Mouse (Mus musculus) left cerebral cortex, postnatal 10 days (tissue): ENCODE measurements around the gene Ndufs5. TPM values are rescaled to one million over a fixed set of nuclear protein-coding genes. Genes with fewer than 3 reads are reported as not detected.

Experiments
- DNase-seq, 2 experiments: peaks; one replicate each; pipeline ENCODE4 v3.0.0; 2021 to 2022; ENCODE audit warnings: low spot score in 2 of 2, mixed read lengths in 1 of 2; ENCODE audit errors: extremely low spot score in 1 of 2
- intact Hi-C: fragments of 180-260 bp; cut with DNase I; formaldehyde crosslinking; loops from one replicate; pipeline ENCODE4 v1.15.1; 2025
- total RNA-seq, 2 experiments: library from RNA; stranded (reverse); gene quantifications; 2 replicates each; pipeline ENCODE4 v1.2.3; 2021

Ndufs5 gene
- total RNA-seq, 2 experiments from 2014 or later = 174 to 179 TPM

DNA sequence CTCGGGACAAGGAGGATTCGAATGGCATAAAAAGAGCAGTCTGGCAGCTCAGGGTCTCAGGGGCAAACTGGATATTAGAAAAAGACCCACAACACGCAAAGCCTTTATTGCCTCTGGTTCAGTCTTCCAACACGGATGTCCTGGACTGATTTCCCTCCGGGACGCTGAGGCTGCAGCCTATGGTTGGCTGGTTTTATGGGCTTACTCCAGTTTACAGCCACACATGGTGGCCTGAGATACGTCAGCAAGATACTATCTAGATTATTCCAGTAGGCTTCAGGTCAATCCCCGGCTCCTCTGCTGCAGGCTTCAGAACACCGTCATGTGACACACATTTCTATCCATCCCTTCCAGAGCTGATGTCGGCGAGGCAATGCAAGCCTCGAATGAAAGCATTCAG, 24.6 kb downstream of the Ndufs5 start:
- intact Hi-C loops = no loop called here
- no peak for DNase-seq

- intact Hi-C loops = no loop called here
- DNase-seq = no peak
Measured at GRCm38 (mm10) chr4:123692071-123692470, 25.9 kb downstream of the Ndufs5 start.

GRCm38 (mm10) chr4:123690311-123690710, 27.7 kb downstream of the Ndufs5 start:
- intact Hi-C loops = no loop called here
- no peak for DNase-seq

- intact Hi-C loops = no loop called here
- peak in 1 of 2 experiments; percentile 80 for DNase-seq
Measured at GRCm38 (mm10) chr4:123687025-123687781, 30.8 kb downstream of the Ndufs5 start.

DNA sequence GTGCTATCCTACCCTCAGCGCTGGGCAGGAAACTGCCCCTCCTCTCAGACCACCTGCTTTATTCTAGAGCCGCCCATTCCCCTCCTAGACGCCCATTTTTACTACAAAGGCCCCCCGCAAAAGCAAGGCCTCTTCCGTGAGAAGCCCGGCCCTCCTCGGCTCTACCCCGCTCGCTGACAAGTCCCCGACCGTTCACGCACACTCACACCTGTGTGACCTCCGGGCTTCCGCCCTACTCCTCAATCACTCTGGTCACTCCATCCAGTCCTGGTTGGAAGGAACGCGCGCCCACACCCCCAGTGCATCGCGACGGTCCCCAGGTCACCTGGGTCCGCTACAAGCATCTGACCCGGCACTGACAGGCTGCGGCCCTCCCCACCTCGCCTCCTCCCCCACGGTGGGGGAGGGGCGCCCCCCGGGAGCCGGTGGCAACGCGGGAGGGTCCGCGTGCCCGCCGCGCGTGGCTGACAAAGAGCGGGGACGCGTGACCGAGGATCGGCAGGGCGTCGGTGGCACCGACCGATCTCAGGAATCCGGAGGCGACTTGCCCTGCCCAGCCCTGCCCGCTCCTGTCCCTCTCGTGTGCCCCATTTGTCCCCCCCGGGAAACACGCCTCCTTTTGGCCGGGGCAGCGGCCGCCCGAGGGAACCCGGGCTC, 31.5 kb downstream of the Ndufs5 start:
- DNase-seq = peak in 1 of 2 experiments; percentile 65
- intact Hi-C loops = no loop called here

DNA sequence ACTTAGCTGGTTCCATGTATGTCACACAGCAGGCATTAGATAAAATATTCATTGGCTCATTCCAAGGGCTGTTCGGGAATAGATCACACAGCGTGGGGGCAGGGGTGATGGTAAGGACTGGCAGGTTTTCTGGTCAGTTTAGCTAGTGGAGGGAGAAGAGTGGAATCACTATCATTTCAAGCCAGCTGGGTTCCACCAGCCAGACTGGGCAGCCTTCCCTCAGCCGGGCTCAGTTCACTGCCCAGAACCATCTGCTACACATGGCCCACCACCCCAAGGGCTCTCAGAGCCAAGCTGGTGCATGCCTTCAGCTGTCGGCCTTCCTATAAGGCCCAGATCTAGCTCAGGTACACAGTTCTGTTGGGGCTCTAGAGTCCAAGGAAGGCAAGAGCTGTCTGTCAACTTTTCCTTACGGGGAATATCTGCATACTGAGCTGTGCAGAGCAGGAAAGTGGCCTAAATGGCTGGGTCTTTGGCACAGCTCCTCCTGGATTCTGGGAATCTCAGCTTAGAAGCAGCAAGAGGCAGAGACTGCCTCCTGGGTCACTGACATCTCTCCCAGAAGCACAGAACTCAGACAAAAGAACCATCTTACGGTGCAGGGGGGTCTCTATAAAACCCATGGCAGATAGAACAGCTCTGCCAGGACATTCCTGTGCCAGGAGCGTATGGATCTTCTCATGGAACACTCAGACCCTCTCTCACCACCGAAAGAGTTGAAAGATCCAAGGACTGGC, 32.3 kb downstream of the Ndufs5 start:
- intact Hi-C loops = no loop called here
- DNase-seq = peak in 1 of 2 experiments; percentile 47

DNA sequence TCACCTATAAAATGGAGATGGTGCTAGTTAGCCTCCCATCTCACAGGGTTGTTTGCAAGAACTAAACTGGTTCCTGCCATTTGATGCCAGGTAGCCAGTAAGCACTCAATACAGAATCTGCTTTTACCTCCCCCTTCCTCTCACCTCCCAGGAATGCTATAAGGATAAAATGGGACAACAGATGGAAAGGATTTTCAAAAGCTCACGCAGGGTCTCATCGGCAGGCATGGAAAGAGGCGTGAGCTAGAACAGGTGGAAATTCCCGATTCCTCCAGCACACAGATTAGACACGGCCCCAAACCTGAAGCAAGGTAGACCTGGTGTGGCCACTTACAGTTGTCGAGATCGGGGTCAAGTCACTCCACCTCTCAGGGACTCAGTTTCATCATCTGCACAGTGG, 33.0 kb downstream of the Ndufs5 start:
- intact Hi-C loops = no loop called here
- no peak for DNase-seq

GRCm38 (mm10) chr4:123684260-123684659, 33.7 kb downstream of the Ndufs5 start, which contains the start of gene Macf1:
Gene Macf1 (minus strand): TSS chr4:123684360.
- intact Hi-C loops = no loop called here
- no peak for DNase-seq

- no peak for DNase-seq
- intact Hi-C loops = no loop called here
Measured at GRCm38 (mm10) chr4:123682291-123682690, 35.7 kb downstream of the Ndufs5 start.

DNA sequence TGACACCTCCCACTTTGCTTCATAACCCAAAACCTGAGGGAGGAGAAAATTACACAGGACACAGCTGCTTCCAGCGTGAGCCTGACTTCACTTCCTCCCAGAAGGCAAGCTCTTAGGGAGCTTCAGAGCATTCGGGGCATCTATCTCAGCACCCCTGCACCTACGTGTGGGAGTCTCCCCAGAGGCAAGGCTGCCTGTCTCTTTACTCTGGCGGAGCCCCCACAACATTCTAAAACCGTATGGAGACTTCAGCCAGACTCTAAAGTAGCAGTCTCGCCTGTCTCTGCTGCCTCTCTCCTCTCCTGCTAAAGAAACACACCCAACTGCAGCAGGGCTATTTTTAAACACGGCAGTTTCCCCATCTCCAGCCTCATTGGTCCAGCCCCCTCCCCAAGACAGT, 37.0 kb downstream of the Ndufs5 start:
- no peak for DNase-seq
- intact Hi-C loops = no loop called here

DNA sequence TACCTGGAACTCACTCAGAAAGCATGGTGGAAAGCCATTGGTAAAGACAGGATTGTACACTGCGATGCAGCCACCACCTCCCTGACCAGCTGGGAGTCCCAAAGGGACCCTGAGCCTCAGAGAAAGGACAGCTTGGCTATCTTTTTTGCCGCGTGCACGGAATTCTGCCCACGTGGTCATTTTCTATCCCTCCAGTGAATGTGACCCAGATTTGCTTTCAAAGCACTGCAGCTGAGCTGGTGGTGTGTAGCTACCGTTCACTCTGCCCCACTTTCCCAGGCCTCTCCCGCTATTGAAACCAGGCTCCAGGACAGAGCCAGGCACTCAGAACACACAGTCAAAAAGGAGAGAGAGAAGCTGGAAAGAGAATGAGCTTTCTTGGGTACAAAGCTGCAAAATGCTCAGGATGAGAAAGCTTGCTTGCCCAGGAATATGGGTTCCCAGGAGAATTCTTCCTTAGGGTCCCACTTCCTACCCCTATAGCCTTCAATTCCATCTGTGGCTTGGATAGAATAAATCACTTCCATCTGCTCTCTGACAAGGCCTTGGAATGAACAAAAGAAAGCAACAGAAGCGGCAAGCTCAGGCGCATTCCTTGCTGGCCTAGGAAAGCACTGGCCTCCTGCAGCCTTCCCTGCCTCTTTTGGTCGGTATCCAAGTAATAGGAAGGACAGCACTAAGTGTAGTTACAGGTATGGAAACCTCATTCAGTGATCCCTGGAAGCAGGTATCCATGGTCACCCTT, 40.8 kb downstream of the Ndufs5 start:
- peak; percentile 62 to 71 for DNase-seq
- intact Hi-C loops = no loop called here

- peak in 1 of 2 experiments; percentile 66 for DNase-seq
- intact Hi-C loops = no loop called here
Measured at GRCm38 (mm10) chr4:123670598-123670997, 47.4 kb downstream of the Ndufs5 start.

DNA sequence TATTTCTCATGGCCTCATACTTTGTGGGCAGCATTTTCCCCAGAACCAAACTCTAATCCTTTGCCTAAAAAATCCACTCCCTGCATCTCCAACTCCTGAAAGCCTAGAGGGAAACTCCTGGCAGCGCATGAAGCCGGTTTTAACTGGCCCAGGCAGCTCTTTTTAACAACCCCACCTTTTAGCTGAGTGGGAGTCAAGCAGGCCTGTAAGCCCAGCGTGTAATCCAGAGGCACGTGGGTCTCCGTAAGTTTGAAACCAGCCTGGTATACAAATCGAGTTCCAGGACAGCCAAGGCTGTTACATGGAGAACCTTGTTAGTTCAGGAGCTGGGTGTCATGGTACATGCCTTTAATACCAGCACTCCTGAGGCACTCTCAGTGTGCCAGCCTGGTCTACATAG, 48.3 kb downstream of the Ndufs5 start:
- no peak for DNase-seq
- intact Hi-C loops = loop anchor here (5.0 kb wide), 1 partner anchor 142 kb away; no protein-coding TSS in a partner anchor

- intact Hi-C loops = loop anchor here (5.0 kb wide), 1 partner anchor 140 kb away; no protein-coding TSS in a partner anchor
- DNase-seq = peak; percentile 79 to 87
Measured at GRCm38 (mm10) chr4:123667260-123667867, 50.6 kb downstream of the Ndufs5 start.

- intact Hi-C loops = loop anchor here (5.0 kb wide), 1 partner anchor 139 kb away; no protein-coding TSS in a partner anchor
Measured at GRCm38 (mm10) chr4:123666517-123666916, 51.5 kb downstream of the Ndufs5 start.

GRCm38 (mm10) chr4:123665681-123666278, 52.2 kb downstream of the Ndufs5 start:
- intact Hi-C loops = loop anchor here (5.0 kb wide), 1 partner anchor 138 kb away; no protein-coding TSS in a partner anchor
- no peak for DNase-seq

More at GRCm38 (mm10) chr4:123666517-123666916, 51.5 kb downstream of the Ndufs5 start:
- DNase-seq = no peak

- intact Hi-C loops = loop anchor here (5.0 kb wide), 2 partner anchors 78 to 138 kb away; no protein-coding TSS in a partner anchor
- DNase-seq = peak in 1 of 2 experiments; percentile 50
Measured at GRCm38 (mm10) chr4:123664951-123665661, 52.9 kb downstream of the Ndufs5 start.
